Mouse (Mus musculus) forebrain, embryonic 13.5 days (tissue): ENCODE measurements at regions not wholly inside any gene's neighbourhood (a gene's known extent, or its start where the extent isn't known, plus 50 kb on each side); places are given as distances from the start of the nearest gene placed in this dataset.

Source experiments
- ATAC-seq: fragments of 200-750 bp; cut with Nextera tagmentation; 2 replicates; pipeline ENCODE4 v1.8.0; 2017
- H3K27ac ChIP-seq: fragments of 300-500 bp; sonication (generic); 2 replicates; pipeline ENCODE4 v1.5.1; 2015; ENCODE audit warnings: inconsistent platforms, mild to moderate bottlenecking, moderate library complexity
- H3K27me3 ChIP-seq: fragments of 300-500 bp; sonication (generic); 2 replicates; pipeline ENCODE4 v1.6.1; 2015; ENCODE audit warnings: mild to moderate bottlenecking, inconsistent platforms
- H3K36me3 ChIP-seq: fragments of 300-500 bp; sonication (generic); 2 replicates; pipeline ENCODE4 v1.6.1; 2015; ENCODE audit warnings: mild to moderate bottlenecking, inconsistent platforms; ENCODE audit not compliant: poor library complexity, severe bottlenecking
- H3K4me1 ChIP-seq: fragments of 300-500 bp; sonication (generic); 2 replicates; pipeline ENCODE4 v1.6.1; 2015; ENCODE audit warnings: inconsistent platforms
- H3K4me2 ChIP-seq: fragments of 300-500 bp; sonication (generic); 2 replicates; pipeline ENCODE4 v1.6.1; 2015; ENCODE audit warnings: inconsistent platforms, mild to moderate bottlenecking, moderate library complexity
- H3K4me3 ChIP-seq: fragments of 300-500 bp; sonication (generic); 2 replicates; pipeline ENCODE4 v1.5.1; 2015; ENCODE audit warnings: mild to moderate bottlenecking, inconsistent platforms
- H3K9ac ChIP-seq: fragments of 300-500 bp; sonication (generic); 2 replicates; pipeline ENCODE4 v1.6.1; 2015; ENCODE audit warnings: mild to moderate bottlenecking, inconsistent platforms
- H3K9me3 ChIP-seq: fragments of 300-500 bp; sonication (generic); replicated peaks from 2 replicates; pipeline ENCODE4 v1.6.1; 2016; ENCODE audit warnings: inconsistent platforms
- whole genome bisulfite sequencing: fragments of 180-500 bp; shearing (Covaris S2); methylation state at CpG from one replicate; pipeline ENCODE4 v1.1.7; 2015; 5-methylcytosine and 5-hydroxymethylcytosine counted together

DNA sequence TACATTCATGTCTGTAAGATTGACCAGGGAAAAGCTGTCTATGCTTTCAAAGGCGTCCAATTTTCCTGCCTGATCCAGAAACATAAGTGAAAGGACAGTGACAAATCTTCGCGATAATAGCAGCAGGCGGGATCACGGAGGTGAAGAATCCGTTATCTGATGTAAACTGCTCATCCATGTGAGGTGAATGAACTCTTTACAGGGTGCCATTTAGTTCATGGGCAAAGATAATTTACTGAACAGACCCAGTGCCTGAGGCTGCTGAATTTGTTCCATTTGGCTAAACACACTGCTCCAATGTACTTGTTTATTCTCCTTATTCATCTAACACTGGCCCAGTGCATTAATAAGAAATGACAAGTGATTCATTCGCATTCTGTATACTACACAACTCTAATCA, 3534.3 kb upstream of the Lrrc6 start:
- Histone ChIP-seq H3K36me3 (no peaks in the 10 kb centered on the region), H3K27me3 (no peaks in the 10 kb centered on the region), H3K4me2 (no peak overlapping the region), H3K9ac (no peak overlapping the region), H3K9me3 (no peaks in the 10 kb centered on the region), H3K4me1 (peaks cover 4% of the 10 kb centered on the region; the same call in 1 of the 2 replicates), H3K4me3 (no peak overlapping the region), H3K27ac (no peak overlapping the region)
- WGBS: 65% methylated on average over 7 of the region's 7 CpGs
- peak; percentile 30; the same call in 1 of the 2 replicates for ATAC-seq

DNA sequence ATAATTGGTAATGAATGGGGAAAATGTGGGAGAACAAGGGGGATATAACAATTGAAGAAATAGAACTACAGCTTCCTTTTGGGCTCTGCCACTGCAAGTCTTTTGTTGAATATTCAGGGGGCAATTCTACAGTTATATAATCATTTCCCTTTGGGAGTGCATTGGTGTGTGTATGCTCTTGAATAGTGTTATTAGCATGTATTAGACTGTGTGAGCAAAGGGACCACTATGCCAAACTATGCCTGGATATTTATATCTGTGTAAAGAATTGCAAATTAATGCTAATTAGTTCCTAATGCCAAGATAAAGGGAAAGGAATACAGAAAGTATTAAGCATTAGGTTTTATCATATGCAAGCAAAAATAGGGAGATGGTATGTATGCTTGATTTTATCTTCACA, 3528.8 kb upstream of the Lrrc6 start:
- no peaks in the 10 kb centered on the region for H3K36me3 ChIP-seq
- no peak overlapping the region for H3K9ac ChIP-seq
- no peak overlapping the region for H3K4me2 ChIP-seq
- peak; percentile 94 for ATAC-seq
- peaks cover 4% of the 10 kb centered on the region for H3K4me1 ChIP-seq
- no peak overlapping the region for H3K4me3 ChIP-seq
- no peaks in the 10 kb centered on the region for H3K9me3 ChIP-seq
- no peak overlapping the region for H3K27ac ChIP-seq
- H3K27me3 ChIP-seq: no peaks in the 10 kb centered on the region

DNA sequence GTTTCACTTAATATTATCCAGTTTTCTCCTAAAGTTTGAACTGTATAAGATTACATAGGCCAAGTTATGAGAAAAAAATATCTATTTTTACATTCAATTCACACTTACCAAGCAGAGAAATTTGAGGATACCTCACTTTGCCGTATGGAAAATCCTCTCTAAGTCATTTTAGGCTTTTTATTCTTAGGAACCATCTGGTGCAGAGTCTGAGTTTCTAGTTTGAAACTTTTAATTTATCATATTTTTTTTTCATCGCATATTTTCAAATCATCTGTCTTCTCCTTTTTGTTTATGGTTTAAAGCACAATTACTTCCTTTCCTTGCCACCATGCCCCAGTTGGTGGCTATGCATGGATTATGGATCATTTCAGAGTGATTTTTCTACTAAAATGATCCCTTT, 3512.1 kb upstream of the Lrrc6 start:
- Histone ChIP-seq H3K27ac (no peak overlapping the region), H3K4me1 (no peaks in the 10 kb centered on the region), H3K27me3 (no peaks in the 10 kb centered on the region), H3K9me3 (no peaks in the 10 kb centered on the region), H3K36me3 (no peaks in the 10 kb centered on the region), H3K4me2 (no peak overlapping the region), H3K9ac (no peak overlapping the region), H3K4me3 (no peak overlapping the region)
- ATAC-seq: no peak
- WGBS: 92% methylated on average over 2 of the region's 2 CpGs
